Mouse (Mus musculus) heart, embryonic 11.5 days (tissue): ENCODE measurements around the gene Isca2. TPM values are rescaled to one million over a fixed set of nuclear protein-coding genes. Genes with fewer than 3 reads are reported as not detected.

Experiments
- ATAC-seq: fragments of 200-750 bp; cut with Nextera tagmentation; replicated peaks from 2 replicates; pipeline ENCODE4 v1.8.0; 2017; ENCODE audit warnings: moderate library complexity; ENCODE audit not compliant: insufficient number of reproducible peaks, low FRiP score, low TSS enrichment
- H3K27ac ChIP-seq: fragments of 300-500 bp; sonication (generic); 2 replicates; pipeline ENCODE4 v1.5.1; 2014; ENCODE audit warnings: mild to moderate bottlenecking, low read depth, low read length
- H3K27me3 ChIP-seq: fragments of 300-500 bp; sonication (generic); 2 replicates; pipeline ENCODE4 v1.6.1; 2014; ENCODE audit warnings: mild to moderate bottlenecking, low read length, mixed read lengths; ENCODE audit not compliant: control insufficient read depth, insufficient read depth
- H3K36me3 ChIP-seq: fragments of 300-500 bp; sonication (generic); 2 replicates; pipeline ENCODE4 v1.6.1; 2014; ENCODE audit warnings: mild to moderate bottlenecking, low read length, moderate library complexity, mixed read lengths; ENCODE audit not compliant: control insufficient read depth, insufficient read depth
- H3K4me1 ChIP-seq: fragments of 300-500 bp; sonication (generic); 2 replicates; pipeline ENCODE4 v1.6.1; 2014; ENCODE audit warnings: low read length; ENCODE audit not compliant: control insufficient read depth, insufficient read depth
- H3K4me2 ChIP-seq: fragments of 300-500 bp; sonication (generic); 2 replicates; pipeline ENCODE4 v1.6.1; 2014; ENCODE audit warnings: mild to moderate bottlenecking, moderate library complexity
- H3K4me3 ChIP-seq: fragments of 300-500 bp; sonication (generic); 2 replicates; pipeline ENCODE4 v1.5.1; 2014; ENCODE audit warnings: low read depth, low read length
- H3K9ac ChIP-seq: fragments of 300-500 bp; sonication (generic); 2 replicates; pipeline ENCODE4 v1.6.1; 2014; ENCODE audit warnings: mild to moderate bottlenecking, low read depth, low read length, moderate library complexity
- H3K9me3 ChIP-seq: fragments of 300-500 bp; sonication (generic); replicated peaks from 2 replicates; pipeline ENCODE4 v1.6.1; 2016; ENCODE audit warnings: low read length; ENCODE audit not compliant: control insufficient read depth
- WGBS: fragments of 180-500 bp; shearing (Covaris S2); extraction: QIAGEN DNeasy Blood & Tissue Kit; methylation state at CpG from one replicate; pipeline ENCODE4 v1.1.7; 2014; ENCODE audit not compliant: insufficient replicate concordance; 5-methylcytosine and 5-hydroxymethylcytosine counted together
- polyA plus RNA-seq: library from polyadenylated mRNA; unstranded; fragments of >200 nt; fragmentation: Nextera tagmentation; extraction: Ambion mirVana; gene quantifications from 2 replicates; pipeline ENCODE4 v1.2.1, GENCODE M21; 2014

Gene Isca2
- polyA plus RNA-seq, 1 experiment from 2014 or later: 133 TPM

GRCm38 (mm10) chr12:84750661-84751060 lies 22.4 kb upstream of the Isca2 start:
- whole genome bisulfite sequencing: 69% methylated on average over 14 of the region's 14 CpGs
- ATAC-seq: no peak

DNA sequence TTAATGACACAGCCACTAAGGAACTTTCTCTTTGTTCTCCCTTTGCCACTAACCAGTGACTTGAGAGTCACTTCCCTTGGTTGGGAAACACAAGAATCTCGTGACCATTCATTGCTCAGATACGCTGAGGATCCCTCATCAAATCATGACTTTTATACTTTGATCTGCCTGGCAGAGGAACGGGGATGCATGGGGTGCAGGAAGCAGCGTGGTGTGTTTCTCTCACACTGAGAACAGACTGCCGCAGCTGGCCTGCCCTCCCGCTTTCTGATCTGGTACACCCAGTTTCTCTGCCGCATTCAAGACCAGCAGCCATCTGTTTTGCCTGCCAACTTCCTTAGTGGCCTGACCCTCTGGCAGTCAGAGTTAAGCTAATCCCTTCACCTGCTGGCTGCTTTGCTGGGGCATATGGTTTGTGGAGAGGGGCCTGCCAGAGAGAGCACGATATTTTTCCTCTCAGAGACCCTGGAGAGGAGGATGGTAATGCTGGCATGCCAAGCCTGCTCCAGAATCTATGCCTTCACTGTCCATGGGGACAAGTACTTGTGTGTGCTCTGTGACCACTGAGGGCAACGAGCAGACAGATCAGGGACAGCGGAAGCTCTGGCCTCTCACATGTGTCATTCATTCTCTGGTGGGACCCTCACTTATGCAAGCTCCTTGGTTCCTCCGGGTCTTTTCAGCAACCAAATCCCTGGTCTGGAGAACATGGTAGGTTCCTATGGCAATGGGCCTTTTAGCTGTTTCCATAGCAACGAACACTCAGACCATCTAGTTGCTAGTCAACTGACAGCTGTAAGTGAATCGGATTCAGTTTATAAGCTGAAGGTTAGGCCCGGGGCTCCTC lies 20.7 kb upstream of the Isca2 start:
- Histone ChIP-seq H3K27ac (no peak overlapping the region), H3K4me3 (no peak overlapping the region), H3K9me3 (no peaks in the 10 kb centered on the region), H3K4me2 (no peak overlapping the region), H3K27me3 (no peaks in the 10 kb centered on the region), H3K36me3 (no peaks in the 10 kb centered on the region), H3K9ac (no peak overlapping the region), H3K4me1 (no peaks in the 10 kb centered on the region)
- WGBS: 46% methylated on average over 14 of the region's 14 CpGs
- ATAC-seq: no peak

More at GRCm38 (mm10) chr12:84750661-84751060, 22.4 kb upstream of the Isca2 start:
- H3K4me2 ChIP-seq: no peak overlapping the region
- no peak overlapping the region for H3K9ac ChIP-seq
- no peaks in the 10 kb centered on the region for H3K27me3 ChIP-seq
- 0 out of 2 replicates have a peak, but pooled peaks cover 4% of the 10 kb centered on the region for H3K4me1 ChIP-seq
- H3K4me3 ChIP-seq: no peak overlapping the region
- no peaks in the 10 kb centered on the region for H3K36me3 ChIP-seq
- H3K9me3 ChIP-seq: no peaks in the 10 kb centered on the region
- no peak overlapping the region for H3K27ac ChIP-seq

- Histone ChIP-seq H3K9me3 (no peaks in the 10 kb centered on the region), H3K4me1 (no peaks in the 10 kb centered on the region), H3K4me3 (no peak overlapping the region), H3K4me2 (no peak overlapping the region), H3K27ac (no peak overlapping the region), H3K36me3 (no peaks in the 10 kb centered on the region; the same call in 1 of the 2 replicates), H3K27me3 (no peaks in the 10 kb centered on the region), H3K9ac (no peak overlapping the region)
- no peak for ATAC-seq
- WGBS: 64% methylated on average over 16 of the region's 16 CpGs
These were observed 17.9 kb upstream of the Isca2 start for GRCm38 (mm10) chr12:84755008-84755695.

DNA sequence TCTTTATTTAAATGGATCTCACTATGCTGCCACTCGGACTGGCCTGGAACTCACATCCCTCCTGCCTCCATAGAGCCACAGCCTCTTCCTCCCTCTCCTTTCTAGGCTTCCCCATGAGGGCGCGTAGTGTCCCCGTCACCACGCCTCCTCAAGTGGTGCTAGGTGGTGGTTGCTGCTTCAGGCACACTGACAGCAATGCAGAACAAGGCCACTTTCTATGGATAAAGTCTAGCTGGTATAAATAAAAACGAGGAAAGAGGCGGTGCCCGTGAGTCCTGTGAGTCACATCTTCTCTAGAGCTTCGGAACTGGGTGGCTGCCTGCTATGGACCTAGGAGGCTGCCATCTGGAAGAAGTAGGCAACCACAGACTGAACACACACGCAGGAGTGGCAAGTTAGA lies 17.0 kb upstream of the Isca2 start:
- H3K4me1 ChIP-seq: no peaks in the 10 kb centered on the region
- H3K4me3 ChIP-seq: no peak overlapping the region
- no peaks in the 10 kb centered on the region for H3K27me3 ChIP-seq
- 82% methylated on average over 10 of the region's 10 CpGs for WGBS
- H3K9ac ChIP-seq: no peak overlapping the region
- no peaks in the 10 kb centered on the region; the same call in 1 of the 2 replicates for H3K36me3 ChIP-seq
- no peak overlapping the region for H3K27ac ChIP-seq
- no peaks in the 10 kb centered on the region for H3K9me3 ChIP-seq
- ATAC-seq: no peak
- H3K4me2 ChIP-seq: no peak overlapping the region

GRCm38 (mm10) chr12:84759063-84759462 lies 14.0 kb upstream of the Isca2 start:
- no peak overlapping the region for H3K4me3 ChIP-seq
- 75% methylated on average over 2 of the region's 2 CpGs for WGBS
- ATAC-seq: no peak
- peaks cover 8% of the 10 kb centered on the region for H3K36me3 ChIP-seq
- no peak overlapping the region for H3K4me2 ChIP-seq
- H3K9ac ChIP-seq: no peak overlapping the region
- no peaks in the 10 kb centered on the region for H3K27me3 ChIP-seq
- H3K27ac ChIP-seq: no peak overlapping the region
- 0 out of 2 replicates have a peak, but pooled peaks cover 3% of the 10 kb centered on the region for H3K4me1 ChIP-seq
- no peaks in the 10 kb centered on the region for H3K9me3 ChIP-seq

DNA sequence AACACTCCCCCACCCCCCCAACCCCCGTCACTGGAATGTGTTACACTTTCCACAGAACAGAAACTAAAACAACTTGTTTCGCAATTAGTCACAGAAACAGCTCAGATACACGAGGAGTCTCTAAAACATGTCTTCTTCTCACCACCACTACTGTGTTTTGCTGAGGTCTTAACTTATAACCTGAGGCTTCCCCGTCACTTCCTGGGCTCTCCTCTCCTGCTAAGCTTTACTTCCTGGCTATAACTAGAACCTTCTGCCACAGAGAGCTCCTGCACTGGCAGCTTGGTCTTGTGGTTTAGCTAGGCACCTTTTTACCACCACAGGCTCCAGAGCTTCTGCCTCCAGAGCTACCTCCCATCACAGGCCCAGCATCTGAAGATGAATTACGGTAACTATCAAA lies 10.5 kb upstream of the Isca2 start:
- Histone ChIP-seq H3K4me3 (no peak overlapping the region), H3K27me3 (no peaks in the 10 kb centered on the region), H3K9ac (no peak overlapping the region), H3K4me1 (peaks cover 3% of the 10 kb centered on the region; the same call in 1 of the 2 replicates), H3K27ac (no peak overlapping the region), H3K36me3 (peaks cover 13% of the 10 kb centered on the region), H3K9me3 (no peaks in the 10 kb centered on the region), H3K4me2 (no peak overlapping the region)
- WGBS: 81% methylated on average over 5 of the region's 5 CpGs
- no peak for ATAC-seq

DNA sequence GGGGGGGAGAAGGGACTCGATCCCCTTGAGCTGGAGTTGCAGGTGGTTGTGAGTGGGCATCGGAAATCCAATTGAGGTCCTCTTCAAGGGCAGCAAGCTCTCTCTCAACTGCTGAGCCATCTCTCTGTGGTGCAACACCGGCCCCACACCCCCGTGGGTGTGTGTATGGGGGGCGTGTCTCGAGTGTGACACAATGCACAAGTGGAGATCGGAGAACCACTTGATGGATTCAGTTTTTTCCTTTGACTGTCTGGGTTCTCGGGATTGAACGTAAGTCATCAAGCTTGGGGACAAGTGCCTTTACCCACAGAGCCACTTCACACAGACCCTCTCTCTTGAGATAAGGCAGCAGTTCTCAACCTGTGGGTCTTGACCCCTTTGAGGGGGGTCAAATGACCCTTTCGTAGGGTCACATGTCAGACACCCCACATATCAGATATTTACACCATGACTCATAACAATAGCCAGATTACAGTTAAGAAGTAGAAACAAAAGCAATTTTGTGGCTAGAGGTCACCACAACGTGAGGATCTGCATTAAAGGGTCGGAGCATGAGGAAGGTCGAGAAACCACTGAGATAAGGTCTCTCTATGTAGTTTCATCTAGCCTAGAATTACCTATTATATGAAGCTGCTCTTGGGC lies 9.4 kb upstream of the Isca2 start:
- no peak overlapping the region for H3K4me2 ChIP-seq
- H3K4me1 ChIP-seq: peaks cover 3% of the 10 kb centered on the region; the same call in 1 of the 2 replicates
- no peak overlapping the region for H3K9ac ChIP-seq
- H3K4me3 ChIP-seq: no peak overlapping the region
- peaks cover 13% of the 10 kb centered on the region for H3K36me3 ChIP-seq
- WGBS: 63% methylated on average over 13 of the region's 13 CpGs
- ATAC-seq: no peak
- H3K27ac ChIP-seq: no peak overlapping the region
- no peaks in the 10 kb centered on the region for H3K9me3 ChIP-seq
- H3K27me3 ChIP-seq: no peaks in the 10 kb centered on the region

DNA sequence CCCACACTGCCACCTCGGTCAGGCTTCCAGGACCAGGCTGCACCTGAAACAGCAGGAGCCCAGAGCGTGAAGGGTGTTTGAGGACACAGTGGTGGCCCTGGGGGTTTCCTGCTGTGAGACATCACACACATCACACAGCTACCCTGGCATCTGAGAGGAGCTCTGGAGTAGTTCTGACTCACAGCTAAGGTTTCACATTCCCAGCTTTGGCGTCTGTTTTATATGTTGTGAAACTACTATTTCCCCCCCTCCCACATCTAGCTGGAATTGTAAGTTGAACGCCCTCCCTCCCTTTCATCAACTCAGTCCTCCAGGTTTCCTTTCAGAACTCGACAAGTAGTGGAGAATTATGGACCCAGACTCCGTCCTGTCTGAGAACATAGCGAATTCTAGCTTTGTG lies 8.3 kb upstream of the Isca2 start:
- Histone ChIP-seq H3K4me1 (peaks cover 3% of the 10 kb centered on the region; the same call in 1 of the 2 replicates), H3K9ac (no peak overlapping the region), H3K36me3 (peaks cover 13% of the 10 kb centered on the region), H3K27ac (no peak overlapping the region), H3K9me3 (no peaks in the 10 kb centered on the region), H3K4me2 (no peak overlapping the region), H3K27me3 (no peaks in the 10 kb centered on the region), H3K4me3 (no peak overlapping the region)
- no peak for ATAC-seq
- 76% methylated on average over 7 of the region's 7 CpGs for WGBS
